Mouse (Mus musculus) embryo, embryonic 11 days (tissue): ENCODE data around the gene Socs3.

Experiments
- DNase-seq: peaks from one replicate; pipeline ENCODE4 v3.0.0-alpha.2; 2015

Gene Socs3

DNA sequence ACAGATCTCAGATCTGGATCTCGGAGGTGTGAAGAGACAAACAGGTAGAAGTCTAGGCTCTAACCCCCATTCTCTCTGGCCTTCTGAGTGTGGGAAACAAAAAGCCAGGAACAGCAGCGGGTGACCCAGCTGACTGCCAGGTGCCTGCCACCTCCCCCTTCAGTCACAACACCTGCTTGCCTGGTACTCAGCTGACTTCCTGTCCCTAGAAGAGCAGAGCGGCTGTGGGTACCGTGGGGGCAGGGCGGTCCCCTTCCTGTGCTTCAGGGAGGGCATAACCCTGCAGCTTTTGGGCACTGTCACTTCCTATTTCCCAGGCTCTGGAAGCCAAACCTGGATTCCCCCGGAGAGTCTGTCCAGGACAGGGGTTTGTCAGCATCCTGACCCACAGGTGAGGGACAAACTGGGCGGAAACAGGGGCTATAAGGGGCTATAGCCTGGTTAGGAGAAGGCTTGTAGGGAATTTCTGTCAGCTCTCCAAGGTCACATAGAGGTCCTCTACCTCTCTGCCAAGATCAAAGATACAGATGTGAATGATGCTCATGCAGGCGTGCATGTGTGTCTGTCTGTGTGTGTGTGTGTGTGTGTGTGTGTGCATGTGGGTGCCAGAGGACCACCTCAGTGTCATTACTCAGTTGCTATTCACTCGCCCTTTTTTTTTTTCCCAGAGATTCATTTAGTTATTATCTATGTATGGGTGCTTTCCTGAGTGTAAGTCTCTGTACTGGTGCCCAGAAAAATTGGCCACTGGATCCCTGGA is 17.5 kb downstream of the Socs3 start:
- DNase-seq, result no peak

DNA sequence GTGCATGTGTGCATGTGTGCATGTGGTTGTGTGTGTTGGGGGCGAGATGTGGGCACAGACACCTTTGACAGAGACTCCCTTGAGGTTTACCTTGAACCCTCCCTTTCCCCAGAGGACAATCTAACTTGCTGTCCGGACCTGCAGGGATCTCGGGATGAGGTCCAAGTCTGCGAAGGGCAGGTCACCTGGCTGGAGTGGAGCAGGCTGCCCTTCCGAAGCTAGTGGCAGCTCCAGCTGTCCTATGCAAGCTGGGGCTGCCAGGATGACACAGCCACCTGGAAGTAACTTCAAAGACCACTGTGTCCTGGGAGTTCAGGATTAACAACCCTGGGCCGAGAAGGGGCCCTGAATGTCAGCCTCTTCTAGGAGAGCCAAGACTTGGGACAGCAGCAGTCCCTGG is 18.5 kb downstream of the Socs3 start:
- no peak for DNase-seq

DNA sequence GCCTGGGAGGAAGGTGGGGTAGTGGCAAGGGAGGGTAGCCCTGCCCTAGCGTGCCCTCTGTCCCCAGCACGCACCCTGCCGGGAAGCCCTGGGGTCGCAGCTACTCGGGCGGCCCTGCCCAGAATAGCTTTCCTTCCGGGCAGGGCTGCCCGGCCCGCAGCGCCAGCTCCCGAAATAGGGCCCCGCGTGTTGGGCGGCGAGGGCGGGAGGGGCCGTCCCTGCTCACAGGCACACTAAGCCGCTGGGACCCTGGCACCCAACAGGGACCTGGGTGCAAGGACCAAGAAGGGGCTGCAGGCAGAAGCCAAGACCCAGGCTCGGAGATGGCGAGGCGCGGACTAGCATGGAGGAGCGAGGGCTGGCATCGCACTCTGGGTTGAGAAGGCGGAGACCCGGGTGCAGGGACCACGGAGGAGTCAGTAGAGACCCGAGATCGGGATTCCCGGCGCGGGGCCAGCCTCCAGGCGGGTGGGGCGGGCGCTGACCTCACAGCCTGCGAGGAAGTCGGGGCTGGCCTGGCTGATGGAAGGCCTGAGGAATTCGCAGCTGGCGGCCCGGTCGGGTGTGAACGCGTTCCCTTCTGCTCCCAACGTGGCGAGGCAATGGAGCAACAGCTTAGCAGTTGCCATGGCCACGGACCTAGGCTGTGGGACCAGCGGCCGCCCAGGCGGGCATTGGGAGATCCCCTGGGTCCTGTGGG is 20.3 kb downstream of the Socs3 start:
- DNase-seq, result peak; percentile 89

DNA sequence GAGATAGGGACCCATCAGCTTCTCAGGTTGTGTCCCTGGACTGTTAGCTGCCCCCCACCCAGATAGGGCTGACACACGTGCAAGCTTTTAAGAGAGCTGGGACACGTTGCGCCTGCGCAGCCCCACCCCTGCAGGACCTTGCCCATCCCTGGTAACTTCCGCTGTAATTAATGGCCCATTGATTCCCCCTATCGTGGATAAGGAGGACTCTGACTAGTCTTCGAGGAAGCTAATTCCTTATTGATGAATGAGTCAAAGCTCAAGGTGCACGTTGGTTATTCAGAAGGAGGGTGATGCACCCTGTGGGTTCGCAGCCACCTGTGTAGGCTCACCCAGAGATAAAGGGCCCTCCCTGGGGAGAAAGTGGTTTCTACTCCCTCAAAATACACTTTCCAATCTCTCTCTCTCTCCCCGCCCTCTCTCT is 22.8 kb downstream of the Socs3 start:
- DNase-seq, result no peak

DNA sequence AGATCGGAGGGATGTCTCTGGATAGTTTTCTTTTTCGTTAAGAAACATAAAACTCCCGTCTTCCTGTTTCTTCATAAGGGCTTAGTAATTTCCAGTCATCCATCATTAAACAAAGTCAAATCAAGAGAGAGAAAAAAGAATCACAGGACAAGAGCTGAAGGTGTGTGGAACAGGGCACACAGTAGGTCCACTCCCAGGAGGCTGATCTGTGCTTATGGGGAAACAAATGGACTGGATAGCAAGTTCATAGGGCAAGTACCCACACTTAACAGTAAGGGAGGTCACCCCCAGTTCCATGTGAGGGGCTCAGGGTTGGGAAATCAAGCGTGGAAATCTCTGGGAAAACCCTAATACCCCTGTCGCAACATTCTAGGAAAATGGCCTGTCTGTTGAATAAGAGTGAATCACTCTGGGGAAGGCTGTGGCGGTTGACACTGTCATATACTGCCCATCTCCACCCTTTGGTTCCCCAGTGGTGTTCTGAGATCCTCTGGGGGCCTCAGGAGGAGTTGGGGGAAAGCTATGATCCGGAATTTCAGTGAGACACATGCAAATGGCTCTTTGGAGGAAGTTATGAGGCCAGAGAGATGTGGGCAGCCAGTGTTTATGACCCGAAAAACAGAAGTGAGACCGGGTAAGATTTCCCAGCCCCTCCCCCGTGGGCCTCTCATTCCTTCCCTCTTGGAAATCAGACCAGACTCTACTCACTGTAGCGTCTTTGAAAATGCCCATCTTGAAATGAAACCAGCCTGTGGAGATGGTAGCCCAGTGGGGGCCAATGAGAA is 23.5 kb downstream of the Socs3 start:
- no peak for DNase-seq

DNA sequence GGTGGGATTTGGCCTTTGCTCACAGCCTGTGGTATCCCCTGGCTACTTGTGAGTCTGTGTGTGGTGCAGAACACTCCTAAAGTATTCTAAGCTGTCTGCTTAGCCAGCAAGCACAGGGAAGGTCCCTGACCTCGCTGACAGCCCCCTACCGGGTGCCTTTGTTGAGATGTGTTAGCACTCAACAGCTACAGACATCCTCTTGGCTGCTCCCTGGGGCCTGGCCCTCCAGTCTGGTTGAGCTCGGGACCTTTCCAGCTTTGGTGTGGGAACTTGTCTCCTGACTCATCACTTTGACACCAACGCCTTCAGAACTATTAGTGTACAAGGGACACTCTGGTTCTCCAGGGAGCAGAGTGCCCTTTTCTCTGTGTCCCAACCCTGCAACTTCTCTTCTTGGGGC is 28.0 kb downstream of the Socs3 start:
- no peak for DNase-seq

DNA sequence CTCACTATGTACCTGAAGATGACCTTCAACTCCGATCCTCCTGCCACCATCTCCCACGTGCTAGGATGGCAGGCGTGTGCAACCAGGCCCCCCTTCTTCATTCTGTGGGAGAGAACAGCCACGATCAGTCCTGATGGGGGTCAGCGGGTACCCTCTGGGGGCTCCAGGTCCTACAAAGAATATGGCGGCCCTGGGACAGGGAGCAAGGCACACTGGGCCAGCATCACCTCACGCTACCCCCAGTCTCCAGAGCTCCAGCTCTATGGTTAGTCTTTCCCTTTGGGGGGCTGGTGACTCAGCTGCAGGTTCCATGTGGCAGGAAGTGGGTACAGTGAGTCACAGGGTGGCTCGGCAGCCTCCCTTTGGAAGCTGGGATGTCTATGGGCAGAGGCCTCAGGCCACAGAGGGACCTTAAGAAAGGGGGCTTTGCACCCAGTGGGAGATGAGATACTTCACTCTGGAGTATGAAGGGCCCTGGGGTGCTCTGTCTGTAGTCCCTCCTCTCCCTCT is 28.5 kb downstream of the Socs3 start:
- no peak for DNase-seq

DNA sequence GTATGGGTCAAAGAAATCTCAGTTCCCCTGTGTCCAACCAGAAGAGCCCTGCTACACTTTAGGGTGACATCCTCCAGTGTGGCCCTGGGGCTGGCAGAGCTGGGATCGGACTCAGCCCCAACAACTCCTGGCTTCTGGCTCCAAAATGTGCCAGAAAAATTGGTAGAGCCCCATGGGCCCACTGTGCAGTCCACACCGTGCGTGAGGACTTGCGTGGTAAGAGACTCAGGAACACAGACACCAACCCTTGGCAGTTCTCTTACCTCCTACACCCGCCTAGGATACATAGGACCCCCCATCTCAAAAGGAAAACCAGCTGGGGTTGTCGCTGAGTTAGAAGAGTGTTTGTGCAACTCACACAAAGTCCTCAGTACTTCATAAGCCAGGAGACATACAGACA is 29.0 kb downstream of the Socs3 start:
- no peak for DNase-seq

DNA sequence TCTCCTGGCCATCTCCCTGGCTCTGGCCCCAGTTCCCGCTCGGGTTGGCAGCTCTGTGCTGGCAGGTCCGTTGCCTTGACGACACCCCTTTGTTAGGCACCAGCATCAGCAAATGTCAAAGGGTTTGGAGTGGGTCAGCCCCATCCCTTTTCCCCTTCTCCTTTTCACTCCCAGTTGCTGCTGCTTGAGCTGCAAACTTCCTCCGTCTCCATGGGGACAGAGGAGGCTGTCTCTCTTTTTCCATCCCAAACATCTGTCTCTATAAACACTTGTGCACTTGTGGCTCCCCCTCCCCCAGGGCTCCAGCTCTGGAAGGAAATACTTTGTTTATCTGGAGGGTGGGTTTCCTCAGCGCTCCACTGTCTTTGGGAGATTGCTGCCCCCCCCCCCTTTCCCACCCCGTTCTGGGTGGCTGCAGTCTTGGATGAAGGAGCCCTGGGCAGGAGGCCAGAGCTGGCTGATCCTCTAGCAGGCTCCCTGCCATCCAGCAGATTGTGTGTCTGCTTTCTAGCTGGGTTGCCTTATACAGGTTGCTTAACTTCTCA is 30.0 kb downstream of the Socs3 start:
- peak; percentile 88 for DNase-seq

DNA sequence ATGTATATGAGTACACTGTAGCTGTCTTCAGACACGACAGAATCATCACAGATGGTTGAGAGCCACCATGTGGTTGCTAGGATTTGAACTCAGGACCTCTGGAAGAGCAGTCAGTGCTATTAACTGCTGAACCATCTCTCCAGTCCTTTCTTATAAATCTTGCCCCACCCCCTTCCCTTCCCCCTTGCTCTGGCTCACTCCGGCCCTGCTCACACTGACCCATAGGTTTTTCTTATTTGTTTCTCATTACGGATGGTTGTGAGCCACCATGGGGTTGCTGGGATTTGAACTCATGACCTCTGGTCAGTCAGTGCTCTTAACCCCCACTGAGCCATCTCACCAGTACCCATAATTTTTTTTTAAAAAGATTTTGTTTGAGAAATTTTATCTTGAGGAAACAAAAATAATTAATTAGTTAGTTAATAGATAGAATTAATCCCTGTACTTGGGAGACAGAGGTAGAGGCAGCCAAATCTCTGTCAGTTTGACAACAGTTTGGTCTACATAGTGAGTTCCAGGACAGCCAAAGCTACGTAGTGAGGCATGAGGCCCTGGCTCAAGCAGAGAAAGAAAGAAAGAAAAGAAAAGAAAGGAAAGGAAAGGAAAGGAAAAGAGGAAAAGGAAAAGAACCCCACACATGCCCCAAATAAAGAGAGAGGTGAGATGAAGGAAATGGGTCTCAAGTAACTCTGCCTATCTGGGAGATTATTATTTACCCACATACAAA is 30.7 kb downstream of the Socs3 start:
- DNase-seq, result no peak

DNA sequence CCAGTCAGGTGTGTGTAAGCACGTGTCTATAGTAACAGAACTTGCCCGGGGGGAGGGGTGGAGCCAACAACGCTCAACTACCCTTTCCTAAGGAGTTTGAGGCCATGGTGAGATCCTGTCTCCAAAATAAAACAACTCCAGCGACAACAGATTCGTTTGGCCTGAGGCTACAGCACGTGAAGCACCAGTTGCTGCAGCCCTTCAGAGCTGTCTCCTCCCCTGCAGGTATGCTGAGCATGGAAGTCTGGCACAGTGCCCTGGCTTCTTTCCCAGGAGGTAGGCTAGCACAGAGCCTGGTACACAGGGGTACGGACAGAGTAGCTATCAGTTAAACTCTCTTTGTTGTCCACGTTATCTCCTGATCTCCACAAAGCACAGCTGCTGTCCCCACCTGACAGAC is 33.6 kb downstream of the Socs3 start:
- no peak for DNase-seq

DNA sequence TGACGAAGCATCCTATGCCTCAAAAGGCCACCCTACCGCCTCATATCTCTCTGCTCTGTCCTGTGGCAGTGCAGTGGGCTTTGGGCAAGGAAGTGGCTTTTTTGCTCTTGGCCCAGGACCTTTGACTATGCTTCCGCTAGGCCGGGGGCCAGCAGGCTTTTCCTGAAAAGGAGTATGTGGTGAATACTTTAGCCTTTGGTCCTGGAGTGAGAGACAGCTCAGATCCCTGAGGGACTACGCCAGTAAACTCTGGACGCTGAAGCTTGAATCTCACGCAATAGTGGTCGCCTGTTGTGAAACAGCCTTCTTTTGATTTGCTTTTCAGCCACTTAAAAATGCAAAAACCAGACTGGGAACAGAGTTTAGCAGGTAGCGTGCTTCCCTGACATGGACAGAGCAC is 34.2 kb downstream of the Socs3 start:
- no peak for DNase-seq

DNA sequence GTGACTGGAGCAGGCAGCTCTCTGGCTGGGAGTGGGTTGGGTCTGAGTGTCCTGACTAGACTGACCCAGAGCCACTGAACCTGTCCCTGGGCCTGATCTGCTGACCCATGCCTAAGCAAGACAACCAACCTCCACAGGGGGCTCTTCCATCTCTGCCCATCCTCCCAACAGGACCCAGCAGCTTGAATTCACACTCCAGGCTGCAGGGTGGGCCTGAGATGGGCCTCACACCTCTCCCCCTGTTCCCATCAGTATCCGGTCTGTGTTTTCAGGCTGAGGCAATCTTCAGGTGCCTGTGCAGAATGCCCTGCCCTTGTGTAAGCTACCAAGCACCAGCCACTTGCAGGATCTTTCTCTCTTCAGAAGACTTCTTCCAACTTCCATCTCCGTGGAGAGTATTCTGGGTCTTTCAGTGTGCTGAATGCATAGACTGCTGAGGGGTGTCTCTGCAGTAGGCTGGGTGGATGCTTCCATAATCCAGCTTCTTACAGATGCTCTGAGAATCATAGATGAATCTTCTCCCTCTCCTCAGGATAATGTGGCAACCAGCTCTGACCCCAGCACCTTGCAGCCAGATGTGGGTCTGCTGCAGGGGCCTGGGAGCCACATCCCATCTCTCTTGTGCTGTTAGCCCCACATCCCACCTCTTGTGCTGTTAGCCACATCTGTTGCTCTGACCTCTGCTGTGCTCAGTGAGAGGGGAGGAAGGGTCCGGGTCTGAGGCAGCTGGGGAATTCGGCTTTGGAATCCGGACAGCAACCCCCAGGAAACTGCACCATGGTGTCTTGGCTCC is 35.1 kb downstream of the Socs3 start:
- DNase-seq, result no peak

DNA sequence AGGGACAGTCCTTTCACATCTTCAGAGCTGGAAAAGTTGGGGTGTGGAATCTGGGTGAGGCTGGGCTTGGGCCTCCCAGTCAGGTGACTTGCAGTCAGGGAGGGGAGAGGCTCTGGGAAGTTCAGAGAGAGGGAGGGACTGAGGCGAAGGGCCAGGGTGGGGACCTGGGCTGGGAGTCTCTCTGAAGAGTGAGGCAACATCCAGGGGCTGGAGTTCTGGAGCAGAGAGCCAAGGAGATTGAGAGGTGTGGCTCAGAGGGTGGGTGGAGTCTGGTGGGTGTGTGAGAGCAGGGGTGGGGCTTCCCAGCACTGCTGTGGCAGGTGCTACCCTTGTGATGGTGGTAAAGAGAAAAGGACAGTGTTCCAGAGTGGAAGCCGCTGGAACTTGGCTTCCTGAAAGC is 35.7 kb downstream of the Socs3 start:
- DNase-seq, result no peak

DNA sequence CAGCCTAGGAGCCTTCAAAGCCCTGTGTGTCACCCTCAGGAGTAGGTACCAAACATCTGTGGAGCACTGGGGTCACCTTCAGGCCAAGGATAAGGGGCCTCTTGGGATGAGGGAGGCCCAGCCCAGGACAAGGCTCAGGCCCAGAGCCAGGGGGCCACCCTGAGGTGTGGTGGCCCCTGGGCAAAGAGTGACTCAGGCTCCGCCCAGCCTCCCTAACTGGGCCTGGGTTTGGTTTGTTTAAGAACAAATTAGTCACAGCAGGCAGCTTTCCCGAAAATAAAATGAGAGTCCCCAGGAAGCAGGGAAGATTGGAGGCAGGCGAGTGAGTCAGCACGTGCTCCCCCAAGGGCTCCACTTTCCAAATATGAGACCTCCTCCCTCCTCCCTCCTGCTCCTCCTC is 37.7 kb downstream of the Socs3 start:
- no peak for DNase-seq

DNA sequence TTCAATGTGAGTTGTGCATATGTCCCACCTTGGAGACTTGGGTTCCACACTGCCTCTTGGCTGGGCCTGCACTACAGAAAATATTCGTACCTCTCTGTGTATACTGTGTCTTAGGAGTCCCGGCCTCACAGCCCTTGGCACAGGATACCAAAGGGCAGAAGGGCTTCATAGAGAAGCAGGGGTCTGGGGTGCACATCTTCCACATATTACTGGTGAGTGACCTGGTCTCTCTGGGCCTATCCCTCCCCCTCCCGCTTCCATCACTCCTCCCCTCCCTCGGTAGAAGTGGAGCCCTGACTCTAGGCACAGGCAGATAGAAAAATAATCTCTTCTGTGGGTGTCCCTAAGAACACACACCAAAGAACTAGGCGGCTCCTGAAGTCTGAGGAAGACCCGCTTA is 38.3 kb downstream of the Socs3 start:
- DNase-seq, result no peak

DNA sequence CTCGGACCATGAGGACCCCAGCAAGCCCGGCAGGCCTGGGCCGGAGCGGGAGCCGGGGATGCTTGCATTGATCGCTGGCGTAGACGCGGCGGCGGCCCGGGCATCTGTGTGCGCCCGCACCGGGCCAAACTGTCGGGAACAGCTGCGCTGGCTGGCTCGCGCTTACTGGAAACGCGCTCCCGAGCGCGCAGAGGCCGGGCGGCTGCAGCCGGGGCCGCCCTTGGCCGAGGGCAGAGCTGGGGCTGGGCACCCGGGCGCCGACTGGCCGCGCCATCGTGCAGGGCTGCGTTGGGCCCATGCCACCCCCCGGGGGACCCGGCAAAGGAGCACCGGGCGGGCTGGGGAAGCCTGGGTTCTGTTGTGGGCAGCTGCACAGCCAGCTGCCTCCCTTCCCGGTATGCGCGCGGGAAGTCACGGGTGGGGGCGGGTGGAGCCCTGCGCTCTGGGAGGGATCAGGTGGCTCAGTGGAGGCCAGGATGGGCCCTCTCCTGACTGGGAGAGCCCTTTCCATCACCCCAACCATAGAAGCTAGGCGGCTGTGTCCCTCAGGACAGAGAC is 39.0 kb downstream of the Socs3 start:
- peak; percentile 89 for DNase-seq

DNA sequence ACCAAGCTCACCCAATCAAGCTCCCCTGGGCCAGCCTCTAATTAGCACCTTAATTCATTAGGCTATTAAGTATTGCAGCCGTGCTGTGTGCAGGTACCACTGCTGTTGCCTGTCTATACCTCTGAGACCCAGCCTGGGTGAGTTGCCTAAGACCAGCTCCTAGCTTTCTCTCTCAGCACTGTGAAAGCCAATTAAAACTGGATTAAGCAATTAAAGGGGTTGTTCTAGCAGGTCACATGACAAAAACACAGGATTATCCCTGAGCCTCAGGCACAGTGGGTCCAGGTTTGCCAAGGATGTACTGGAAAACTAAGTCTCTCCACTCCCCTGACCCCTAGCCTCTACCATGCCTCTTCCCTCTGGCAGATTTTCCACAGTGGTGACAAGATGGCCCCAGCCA is 44.3 kb downstream of the Socs3 start:
- DNase-seq, result no peak

DNA sequence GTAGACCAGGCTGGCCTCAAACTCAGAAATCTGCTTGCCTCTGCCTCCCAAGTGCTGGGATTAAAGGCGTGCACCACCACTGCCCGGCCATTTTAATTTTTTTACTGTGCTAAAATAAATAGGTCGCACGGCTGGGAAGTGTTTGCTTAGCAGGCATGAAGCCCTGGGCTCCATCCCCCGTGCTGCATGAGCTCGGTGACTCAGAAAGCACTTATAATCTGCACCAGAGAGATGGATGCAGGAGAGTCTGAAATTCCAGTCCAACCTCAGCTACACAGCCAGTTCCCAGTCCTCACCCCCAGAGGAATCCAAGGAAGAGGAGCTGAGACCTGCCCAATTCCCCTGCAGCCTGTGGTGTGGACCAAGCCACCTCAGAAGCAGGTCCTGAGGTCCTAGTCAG is 45.4 kb downstream of the Socs3 start:
- DNase-seq, result no peak

DNA sequence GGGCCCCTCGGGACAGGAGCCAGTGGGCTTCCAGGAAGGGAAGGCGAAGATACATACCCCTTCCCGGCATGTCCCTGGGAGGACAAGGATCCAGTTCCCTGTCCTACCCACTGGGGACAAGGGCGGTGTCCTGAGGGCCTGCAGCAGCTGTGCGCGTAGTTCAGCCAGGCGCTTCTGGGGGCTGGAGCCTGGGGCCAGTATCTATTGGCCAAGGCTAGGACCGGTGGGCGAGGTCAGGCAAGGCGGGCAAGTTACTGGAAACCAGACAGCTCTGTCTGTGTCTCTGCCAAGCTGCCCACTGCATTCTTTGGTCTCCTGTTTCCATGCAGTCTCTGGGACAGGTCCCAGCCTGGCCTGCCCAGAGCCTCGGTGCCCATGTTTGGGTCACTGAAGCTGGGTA is 46.6 kb downstream of the Socs3 start:
- no peak for DNase-seq

DNA sequence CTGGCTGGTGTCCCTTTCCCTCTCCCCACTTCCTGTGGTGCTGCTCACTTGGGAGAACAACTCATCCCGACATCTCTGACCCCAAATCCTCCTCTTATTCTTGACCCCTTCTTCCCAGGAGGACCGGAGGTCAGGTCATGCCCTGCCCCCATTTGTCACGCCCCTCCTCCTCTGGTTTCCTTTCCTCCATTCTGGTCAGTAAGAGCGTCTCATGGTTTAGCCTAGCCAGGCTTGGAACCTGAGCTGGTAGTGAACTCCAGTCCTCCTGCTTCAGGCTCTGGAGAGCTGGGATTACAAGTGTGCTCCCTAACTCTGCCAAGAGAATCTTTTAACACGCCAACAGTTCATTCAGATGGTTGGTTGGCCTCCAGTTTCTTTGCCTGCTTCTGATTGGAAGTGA is 50.6 kb downstream of the Socs3 start:
- no peak for DNase-seq

DNA sequence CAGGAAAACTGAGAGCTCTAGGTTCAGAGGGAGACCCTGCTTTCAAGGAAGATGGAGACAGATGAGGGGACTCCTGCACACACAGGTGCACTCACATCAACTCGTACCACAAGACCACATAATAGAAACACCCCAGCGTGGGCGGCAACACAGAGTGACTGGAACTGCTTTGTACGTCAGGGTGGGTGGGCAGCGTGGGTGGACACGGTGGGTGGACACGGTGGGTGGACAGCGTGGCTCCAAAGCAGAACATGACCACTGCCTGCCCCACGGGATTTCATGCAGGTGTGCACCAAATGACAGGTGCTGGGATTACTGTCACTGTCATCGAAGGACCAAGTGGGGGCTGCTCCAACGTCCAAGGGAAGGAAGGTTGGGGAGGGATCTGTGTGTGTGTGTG is 51.3 kb downstream of the Socs3 start:
- no peak for DNase-seq
